Mouse (Mus musculus) G1E-ER4 (cell line): ENCODE results near the gene Rab33b. TPM values are rescaled to one million over a fixed set of nuclear protein-coding genes. Genes with fewer than 3 reads are reported as not detected.

Experiments used
- GATA1 ChIP-seq: IDR thresholded peaks from one replicate; pipeline ENCODE4 v1.8.0; 2012; ENCODE audit warnings: low read length, inconsistent platforms
- polyA plus RNA-seq: library from polyadenylated mRNA; stranded (reverse); fragments of >175 nt; gene quantifications from 2 replicates; pipeline ENCODE4 v1.2.3, GENCODE M21; 2012

The Rab33b gene
- polyA plus RNA-seq, 1 experiment: 2.2 TPM

DNA sequence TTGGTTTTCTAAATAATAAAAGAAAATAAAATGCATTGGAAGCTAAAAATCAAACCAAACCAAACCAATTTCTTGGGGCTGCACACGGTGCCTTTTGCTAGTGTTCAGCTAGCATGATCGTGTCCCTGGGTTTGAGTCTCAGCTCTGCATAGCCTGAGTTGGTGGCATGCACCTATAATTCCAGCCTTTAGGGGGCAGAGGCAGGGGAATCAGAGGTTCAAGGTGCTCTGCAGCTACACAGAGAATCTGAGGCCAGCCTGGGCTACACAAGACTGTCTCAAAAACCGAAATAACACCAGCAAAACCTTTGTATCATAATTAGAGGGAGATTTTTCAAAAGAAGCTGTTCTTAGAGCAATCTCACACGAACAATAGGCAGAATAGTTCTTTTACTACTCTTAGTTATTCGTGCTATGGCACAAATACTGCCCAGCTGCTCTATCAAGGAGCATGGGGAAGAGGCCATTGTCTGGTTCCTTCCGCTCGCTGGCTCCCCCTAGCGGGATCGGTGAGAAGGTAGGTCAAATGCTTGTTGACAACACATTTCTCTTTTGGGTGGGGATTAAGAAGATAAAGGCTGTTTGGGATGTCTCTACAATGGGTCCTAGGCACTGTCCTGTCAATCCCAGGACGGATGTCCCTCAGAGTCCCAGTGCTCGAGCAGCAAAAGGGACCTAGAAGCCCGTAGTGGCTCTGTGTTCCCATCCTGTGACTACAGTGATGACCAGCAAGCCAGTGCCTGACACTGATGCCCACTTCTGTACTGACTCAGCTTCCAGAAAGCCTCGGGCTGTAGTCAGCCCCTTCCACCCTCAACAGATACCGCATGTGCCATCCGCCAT is 56.1 kb downstream of the Rab33b start:
- TF ChIP-seq GATA1: no peak

DNA sequence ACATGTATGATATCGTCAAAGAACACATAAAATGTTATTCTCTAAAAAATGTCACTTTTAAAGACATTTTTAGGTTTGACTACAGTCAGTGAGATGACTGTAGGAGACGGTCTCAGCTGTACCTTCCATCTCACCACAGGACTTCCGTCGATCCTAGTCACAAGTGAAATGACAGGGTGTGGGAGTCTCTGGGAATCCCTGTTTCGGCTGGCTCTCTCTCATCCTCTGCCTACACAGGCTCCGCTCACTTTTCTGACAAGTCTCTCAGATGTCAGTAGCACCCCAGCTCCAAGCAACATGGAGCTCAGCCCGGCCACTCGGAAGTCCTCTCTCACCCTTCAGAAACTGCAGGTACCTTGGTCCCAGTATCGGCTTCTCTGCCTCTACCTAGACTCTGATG is 56.9 kb downstream of the Rab33b start:
- TF ChIP-seq GATA1: no peak

DNA sequence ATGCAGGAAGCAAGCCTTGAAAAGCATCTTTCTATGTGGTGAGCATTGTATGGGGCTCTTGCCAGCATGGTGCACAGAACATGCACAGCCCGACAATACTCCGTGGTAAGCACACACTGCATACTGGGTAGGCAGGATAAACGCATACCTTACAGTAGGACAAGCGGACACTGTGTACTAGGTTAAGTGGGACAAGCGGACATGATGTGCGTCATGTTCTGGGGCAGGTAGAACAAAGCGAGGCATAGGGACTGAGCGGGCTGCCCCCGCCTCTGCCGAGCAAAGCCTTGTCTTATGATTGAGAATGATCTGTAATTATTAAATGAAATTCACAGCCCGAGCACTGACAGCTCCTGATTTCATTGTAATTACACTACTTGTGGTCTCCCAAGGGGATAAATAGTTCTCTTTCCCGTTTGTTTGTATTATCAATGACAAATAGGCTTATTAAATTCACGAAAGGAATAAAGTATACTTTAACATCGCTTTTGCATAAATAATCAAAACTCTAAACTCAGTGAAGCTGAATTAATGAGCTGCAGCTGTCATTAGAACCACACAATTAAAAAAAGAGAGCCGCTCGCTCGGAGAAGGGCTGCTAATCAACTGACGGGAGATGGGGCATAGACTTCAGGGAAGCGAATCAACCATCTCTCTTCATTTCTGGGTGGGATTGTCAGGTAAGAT is 60.9 kb downstream of the Rab33b start:
- TF ChIP-seq GATA1: no peak

Other genes starting within 250 kb of the Rab33b start
- gene Elf2, start 143.3 kb upstream of the Rab33b start, polyA plus RNA-seq: 45.5 and 45.8 TPM in 2 replicates
- gene Mgarp, start 87.2 kb upstream of the Rab33b start, polyA plus RNA-seq: 2.7 and 4.6 TPM in 2 replicates
- 29.5 and 75.7 TPM in 2 replicates for gene Ndufc1, start 74.9 kb upstream of the Rab33b start, polyA plus RNA-seq
- gene Naa15, start 68.8 kb upstream of the Rab33b start, polyA plus RNA-seq: 8.5 and 16.1 TPM in 2 replicates
- 7.4 and 7.6 TPM in 2 replicates for gene Setd7, start 77.0 kb downstream of the Rab33b start, polyA plus RNA-seq
- 0.13 TPM in 1 of 2 replicates, not detected in the other for gene Mgst2, start 176.4 kb downstream of the Rab33b start, polyA plus RNA-seq